Mouse (Mus musculus) embryonic facial prominence, embryonic 15.5 days (tissue): ENCODE results near the gene Slc35f6. TPM values are rescaled to one million over a fixed set of nuclear protein-coding genes. Genes with fewer than 3 reads are reported as not detected.

Source experiments
- ATAC-seq: fragments of 200-750 bp; cut with Nextera tagmentation; 2 replicates; pipeline ENCODE4 v1.8.0; 2017; ENCODE audit warnings: low read depth, moderate TSS enrichment; ENCODE audit not compliant: insufficient number of reproducible peaks, low FRiP score, low TSS enrichment
- H3K27ac ChIP-seq: fragments of 300-500 bp; sonication (generic); replicated peaks from 2 replicates; pipeline ENCODE4 v1.5.1; 2015; ENCODE audit warnings: mild to moderate bottlenecking, inconsistent platforms
- H3K27me3 ChIP-seq: fragments of 300-500 bp; sonication (generic); 2 replicates; pipeline ENCODE4 v1.6.1; 2015; ENCODE audit warnings: inconsistent platforms
- H3K36me3 ChIP-seq: fragments of 300-500 bp; sonication (generic); 2 replicates; pipeline ENCODE4 v1.6.1; 2015; ENCODE audit warnings: mild to moderate bottlenecking, inconsistent platforms
- H3K4me1 ChIP-seq: fragments of 300-500 bp; sonication (generic); 2 replicates; pipeline ENCODE4 v1.6.1; 2015; ENCODE audit warnings: inconsistent platforms
- H3K4me2 ChIP-seq: fragments of 300-500 bp; sonication (generic); replicated peaks from 2 replicates; pipeline ENCODE4 v1.6.1; 2015; ENCODE audit warnings: mild to moderate bottlenecking, inconsistent platforms
- H3K4me3 ChIP-seq: fragments of 300-500 bp; sonication (generic); replicated peaks from 2 replicates; pipeline ENCODE4 v1.5.1; 2015; ENCODE audit warnings: mild to moderate bottlenecking, inconsistent platforms
- H3K9ac ChIP-seq: fragments of 300-500 bp; sonication (generic); 2 replicates; pipeline ENCODE4 v1.6.1; 2015; ENCODE audit warnings: inconsistent platforms
- H3K9me3 ChIP-seq: fragments of 300-500 bp; sonication (generic); replicated peaks from 2 replicates; pipeline ENCODE4 v1.6.1; 2016; ENCODE audit warnings: inconsistent platforms
- WGBS: fragments of 180-500 bp; shearing (Covaris S2); methylation state at CpG from one replicate; pipeline ENCODE4 v1.1.7; 2015; 5-methylcytosine and 5-hydroxymethylcytosine counted together
- polyA plus RNA-seq: library from polyadenylated mRNA; unstranded; fragments of >200 nt; fragmentation: Nextera tagmentation; extraction: Ambion mirVana; gene quantifications from 2 replicates; pipeline ENCODE4 v1.2.1, GENCODE M21; 2015

Slc35f6 gene
- polyA plus RNA-seq, 1 experiment from 2014 or later, result 30.3 TPM

DNA sequence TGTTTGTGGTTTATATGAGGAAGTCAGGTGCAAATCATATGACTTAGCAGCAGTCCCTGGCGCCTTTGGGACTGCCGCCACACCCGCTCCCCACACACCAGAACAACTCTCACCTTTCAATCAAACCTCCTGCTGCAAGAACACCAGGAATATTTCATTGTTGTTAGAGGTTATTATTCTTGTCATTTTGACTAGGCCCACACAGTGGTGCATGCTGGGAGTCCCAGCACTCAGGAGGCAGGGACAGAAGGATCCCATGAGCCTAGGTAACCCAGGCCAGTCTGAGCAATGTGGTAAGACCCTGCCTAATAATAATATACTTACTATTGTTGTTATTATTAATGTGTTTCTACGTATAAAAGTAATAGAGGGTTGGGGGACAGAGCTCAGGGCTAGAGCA, 35.2 kb upstream of the Slc35f6 start:
- ATAC-seq, result no peak
- no peak overlapping the region for H3K4me3 ChIP-seq
- H3K27me3 ChIP-seq, result 0 out of 2 replicates have a peak, but pooled peaks cover 2% of the 10 kb centered on the region
- no peak overlapping the region for H3K4me2 ChIP-seq
- whole genome bisulfite sequencing, result 72% methylated on average over 4 of the region's 4 CpGs
- H3K27ac ChIP-seq, result no peak overlapping the region
- H3K9ac ChIP-seq, result no peak overlapping the region
- no peaks in the 10 kb centered on the region for H3K36me3 ChIP-seq
- peaks cover 7% of the 10 kb centered on the region for H3K4me1 ChIP-seq
- H3K9me3 ChIP-seq, result no peaks in the 10 kb centered on the region

GRCm38 (mm10) chr5:30613242-30613641, 34.5 kb upstream of the Slc35f6 start:
- 81% methylated on average over 8 of the region's 8 CpGs for WGBS
- 0 out of 2 replicates have a peak, but pooled peaks cover 2% of the 10 kb centered on the region for H3K27me3 ChIP-seq
- H3K36me3 ChIP-seq, result no peaks in the 10 kb centered on the region
- H3K4me1 ChIP-seq, result peaks cover 7% of the 10 kb centered on the region
- no peak for ATAC-seq
- H3K4me2 ChIP-seq, result no peak overlapping the region
- no peak overlapping the region for H3K4me3 ChIP-seq
- no peaks in the 10 kb centered on the region for H3K9me3 ChIP-seq
- H3K27ac ChIP-seq, result no peak overlapping the region
- no peak overlapping the region for H3K9ac ChIP-seq

DNA sequence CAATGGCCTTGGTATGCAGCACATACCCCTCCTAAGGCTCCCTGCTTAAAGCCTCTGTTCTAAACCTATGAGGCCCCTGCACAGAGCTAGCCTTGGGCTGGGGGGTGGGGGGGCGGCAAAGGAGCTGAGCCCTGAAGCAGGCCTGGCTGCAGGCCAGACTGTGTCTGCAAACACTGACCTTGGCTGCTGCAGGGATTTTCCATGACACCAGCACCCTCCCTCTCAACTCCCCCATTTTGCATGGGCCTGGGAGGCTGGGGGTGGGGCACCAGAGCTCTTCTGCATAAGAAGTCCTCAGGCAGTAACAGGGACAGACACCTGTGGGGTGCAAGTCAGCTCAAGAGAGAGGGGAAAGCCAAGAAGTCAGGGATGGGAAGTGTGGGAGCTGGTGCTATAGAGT, 33.5 kb upstream of the Slc35f6 start:
- WGBS, result 21% methylated on average over 1 of the region's 1 CpGs
- Histone ChIP-seq H3K4me3 (no peak overlapping the region), H3K4me1 (peaks cover 7% of the 10 kb centered on the region), H3K36me3 (no peaks in the 10 kb centered on the region), H3K9ac (no peak overlapping the region), H3K4me2 (no peak overlapping the region), H3K9me3 (no peaks in the 10 kb centered on the region), H3K27ac (no peak overlapping the region), H3K27me3 (0 out of 2 replicates have a peak, but pooled peaks cover 2% of the 10 kb centered on the region)
- 0 out of 2 replicates have a peak, but pooled peaks have one; percentile 22 for ATAC-seq

DNA sequence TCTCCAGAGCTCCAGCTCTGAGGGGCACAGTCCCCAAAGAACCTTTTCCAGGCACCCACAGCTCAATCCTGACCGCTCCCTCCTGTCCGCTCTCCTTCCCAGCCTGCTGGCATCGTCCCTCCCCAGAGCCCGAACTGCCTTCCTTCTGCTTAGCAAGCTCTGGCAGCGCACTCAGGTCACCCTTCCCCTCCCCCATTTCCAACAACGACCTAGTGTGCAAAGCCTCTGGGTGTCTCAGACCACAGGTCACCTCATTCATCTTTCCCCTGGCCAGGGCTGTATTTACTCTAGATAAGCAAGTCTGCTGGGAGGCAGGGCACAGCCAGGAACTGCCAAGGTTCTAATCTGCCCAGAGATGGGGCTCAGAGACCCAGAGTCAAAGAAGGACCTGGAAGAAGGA, 32.3 kb upstream of the Slc35f6 start:
- WGBS, result 45% methylated on average over 6 of the region's 6 CpGs
- no peaks in the 10 kb centered on the region for H3K36me3 ChIP-seq
- 0 out of 2 replicates have a peak, but pooled peaks cover 3% of the 10 kb centered on the region for H3K27me3 ChIP-seq
- no peak overlapping the region for H3K9ac ChIP-seq
- no peak for ATAC-seq
- H3K4me1 ChIP-seq, result peaks cover 7% of the 10 kb centered on the region
- H3K4me3 ChIP-seq, result no peak overlapping the region
- no peak overlapping the region for H3K27ac ChIP-seq
- no peaks in the 10 kb centered on the region for H3K9me3 ChIP-seq
- no peak overlapping the region for H3K4me2 ChIP-seq

GRCm38 (mm10) chr5:30615819-30616218, 31.9 kb upstream of the Slc35f6 start:
- Histone ChIP-seq H3K4me3 (no peak overlapping the region), H3K36me3 (no peaks in the 10 kb centered on the region), H3K27me3 (0 out of 2 replicates have a peak, but pooled peaks cover 6% of the 10 kb centered on the region), H3K4me2 (no peak overlapping the region), H3K9me3 (no peaks in the 10 kb centered on the region), H3K27ac (no peak overlapping the region), H3K4me1 (peaks cover 7% of the 10 kb centered on the region), H3K9ac (no peak overlapping the region)
- ATAC-seq, result no peak
- 71% methylated on average over 4 of the region's 4 CpGs for WGBS

DNA sequence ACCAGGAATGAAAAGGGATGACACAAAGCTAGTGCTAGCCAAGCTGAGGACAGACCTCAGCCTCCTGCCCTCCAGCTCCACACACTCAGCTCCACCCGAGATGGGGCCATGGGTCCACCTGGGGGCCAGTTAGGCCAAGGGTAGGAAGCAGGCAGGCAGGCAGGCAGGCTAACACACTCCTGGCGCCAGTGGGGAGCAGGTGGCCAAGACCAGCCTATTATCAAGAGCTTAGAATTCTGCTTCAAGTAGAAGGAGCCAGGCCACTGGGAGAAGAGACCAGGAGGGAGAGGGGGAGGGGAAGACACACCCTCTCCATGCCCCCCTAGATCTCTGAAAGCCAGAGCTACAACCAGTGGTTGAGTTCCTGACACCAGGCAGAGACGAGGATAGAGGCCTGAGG, 31.1 kb upstream of the Slc35f6 start:
- no peak for ATAC-seq
- H3K27me3 ChIP-seq, result peaks cover 13% of the 10 kb centered on the region
- no peaks in the 10 kb centered on the region for H3K9me3 ChIP-seq
- peaks cover 8% of the 10 kb centered on the region for H3K4me1 ChIP-seq
- H3K4me3 ChIP-seq, result no peak overlapping the region
- H3K9ac ChIP-seq, result no peak overlapping the region
- 23% methylated on average over 3 of the region's 3 CpGs for WGBS
- H3K4me2 ChIP-seq, result no peak overlapping the region
- no peak overlapping the region for H3K27ac ChIP-seq
- H3K36me3 ChIP-seq, result no peaks in the 10 kb centered on the region

GRCm38 (mm10) chr5:30617357-30617756, 30.4 kb upstream of the Slc35f6 start:
- no peaks in the 10 kb centered on the region for H3K9me3 ChIP-seq
- WGBS, result 23% methylated on average over 3 of the region's 3 CpGs
- H3K27me3 ChIP-seq, result peaks cover 20% of the 10 kb centered on the region
- no peak overlapping the region for H3K4me3 ChIP-seq
- H3K4me2 ChIP-seq, result no peak overlapping the region
- no peak overlapping the region for H3K27ac ChIP-seq
- no peak overlapping the region for H3K9ac ChIP-seq
- ATAC-seq, result no peak
- peaks cover 15% of the 10 kb centered on the region for H3K4me1 ChIP-seq
- H3K36me3 ChIP-seq, result no peaks in the 10 kb centered on the region

DNA sequence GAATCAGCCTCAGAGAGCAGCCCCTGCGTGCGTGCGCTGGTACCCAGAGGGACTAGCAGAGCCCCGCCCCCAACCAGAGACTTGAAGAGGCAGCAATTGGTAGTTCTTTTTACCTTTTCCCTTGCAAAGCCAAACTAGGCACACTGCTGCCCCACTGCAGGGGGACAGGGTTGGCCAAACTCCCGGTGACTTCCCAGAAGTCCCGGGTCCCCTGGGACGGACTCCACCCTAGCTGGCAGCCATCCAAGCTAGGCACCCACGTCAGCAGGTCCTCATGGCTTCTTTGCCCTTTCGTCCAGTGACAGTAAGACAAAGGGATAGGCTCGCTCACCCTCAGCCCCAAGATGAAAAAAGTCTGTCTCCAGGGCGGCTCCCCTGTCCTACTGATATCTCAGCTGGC, 29.9 kb upstream of the Slc35f6 start:
- Histone ChIP-seq H3K9ac (no peak overlapping the region), H3K4me2 (no peak overlapping the region), H3K4me1 (peaks cover 20% of the 10 kb centered on the region), H3K27ac (no peak overlapping the region), H3K4me3 (no peak overlapping the region), H3K9me3 (no peaks in the 10 kb centered on the region), H3K27me3 (peaks cover 25% of the 10 kb centered on the region), H3K36me3 (no peaks in the 10 kb centered on the region)
- 34% methylated on average over 11 of the region's 11 CpGs for WGBS
- ATAC-seq, result no peak

DNA sequence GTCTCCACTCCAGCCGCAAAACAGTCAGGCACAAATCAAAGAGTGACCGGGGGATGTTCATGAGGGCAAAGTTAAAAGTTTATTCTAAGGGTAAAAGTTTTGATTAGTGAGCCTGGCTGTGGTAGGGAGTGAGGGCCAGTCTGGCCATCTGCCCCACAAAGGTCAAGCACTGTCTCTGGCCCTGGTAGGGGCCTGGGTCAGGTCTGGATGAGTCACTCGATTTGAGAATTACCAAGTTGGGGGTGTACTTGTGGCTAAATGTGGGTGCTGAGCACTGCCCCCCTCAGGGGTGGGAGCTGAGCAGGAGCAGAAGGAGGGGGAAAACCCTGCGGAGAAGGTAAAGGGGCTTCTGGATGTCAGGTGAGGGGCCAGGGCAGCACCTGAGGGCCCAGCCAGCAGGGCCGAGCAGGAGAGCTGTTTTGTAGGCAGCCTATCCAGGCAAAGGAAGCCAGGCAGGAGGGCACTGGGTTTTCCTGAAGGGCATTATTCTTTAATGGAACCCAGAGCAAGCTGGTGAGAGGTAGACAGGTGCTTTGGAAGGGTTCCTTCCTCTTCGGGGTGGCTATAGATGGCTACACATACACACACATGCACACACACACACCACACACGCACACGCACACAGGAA, 29.2 kb upstream of the Slc35f6 start:
- 73% methylated on average over 8 of the region's 8 CpGs for WGBS
- ATAC-seq, result no peak
- Histone ChIP-seq H3K36me3 (no peaks in the 10 kb centered on the region), H3K27ac (no peak overlapping the region), H3K9ac (no peak overlapping the region), H3K4me3 (no peak overlapping the region), H3K9me3 (no peaks in the 10 kb centered on the region), H3K4me2 (no peak overlapping the region), H3K27me3 (peaks cover 26% of the 10 kb centered on the region), H3K4me1 (peaks cover 23% of the 10 kb centered on the region)

DNA sequence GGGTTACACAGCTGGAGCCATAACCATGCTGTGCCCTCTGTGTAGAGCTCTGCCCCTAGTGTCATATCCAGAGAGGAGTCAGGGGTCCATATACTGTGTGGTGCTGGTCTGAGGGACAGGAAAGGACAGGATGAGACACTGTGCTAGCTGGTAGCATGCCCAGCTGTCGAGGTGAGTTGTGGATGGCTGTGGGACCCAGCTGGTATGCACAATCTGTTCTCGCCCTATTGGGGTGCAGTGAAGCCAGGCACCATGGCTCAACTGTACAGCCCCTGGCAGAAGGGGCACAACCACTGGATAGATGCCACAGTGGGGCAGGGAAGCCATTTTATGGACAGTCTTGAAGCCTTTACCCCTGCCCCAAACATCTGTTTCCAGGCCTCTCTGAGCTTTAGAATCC, 28.5 kb upstream of the Slc35f6 start:
- Histone ChIP-seq H3K27me3 (peaks cover 26% of the 10 kb centered on the region), H3K9ac (no peak overlapping the region), H3K4me3 (no peak overlapping the region), H3K9me3 (no peaks in the 10 kb centered on the region), H3K4me1 (peaks cover 21% of the 10 kb centered on the region), H3K27ac (no peak overlapping the region), H3K36me3 (no peaks in the 10 kb centered on the region), H3K4me2 (no peak overlapping the region)
- no peak for ATAC-seq
- 73% methylated on average over 2 of the region's 2 CpGs for WGBS

GRCm38 (mm10) chr5:30620567-30620966, 27.2 kb upstream of the Slc35f6 start:
- no peaks in the 10 kb centered on the region for H3K36me3 ChIP-seq
- H3K4me1 ChIP-seq, result peaks cover 16% of the 10 kb centered on the region
- H3K9ac ChIP-seq, result no peak overlapping the region
- peaks cover 28% of the 10 kb centered on the region for H3K27me3 ChIP-seq
- H3K4me2 ChIP-seq, result no peak overlapping the region
- no peak for ATAC-seq
- 96% methylated on average over 20 of the region's 20 CpGs for WGBS
- no peaks in the 10 kb centered on the region for H3K9me3 ChIP-seq
- no peak overlapping the region for H3K27ac ChIP-seq
- H3K4me3 ChIP-seq, result no peak overlapping the region

DNA sequence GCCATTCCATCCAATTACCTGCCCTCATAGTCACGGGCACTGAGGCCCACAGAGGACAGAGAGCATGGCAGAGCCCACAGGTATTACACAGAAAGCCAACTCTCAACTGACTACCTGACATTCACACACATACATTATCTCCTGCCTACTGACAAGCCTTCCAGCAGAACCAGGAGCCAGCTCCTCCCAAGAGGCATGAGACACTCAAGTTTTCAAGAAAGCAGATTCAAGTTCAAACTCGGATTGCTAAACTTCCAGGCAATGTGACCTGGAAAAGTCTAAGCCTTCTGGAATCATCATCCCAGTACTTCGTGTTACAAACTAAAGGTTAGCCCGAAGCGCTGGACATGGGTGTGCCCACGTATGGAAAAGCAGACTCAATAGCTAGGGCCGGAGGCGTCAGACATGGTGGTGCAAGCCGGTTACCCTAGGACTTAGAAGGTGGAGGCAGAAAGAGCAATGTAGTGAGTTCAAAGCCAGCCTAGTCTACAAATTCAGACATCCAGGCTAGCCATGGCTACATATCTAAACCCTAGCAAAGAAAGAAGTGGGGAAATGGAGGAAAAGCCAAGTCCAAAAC, 26.4 kb upstream of the Slc35f6 start:
- H3K9me3 ChIP-seq, result no peaks in the 10 kb centered on the region
- ATAC-seq, result no peak
- H3K9ac ChIP-seq, result no peak overlapping the region
- H3K27ac ChIP-seq, result no peak overlapping the region
- 88% methylated on average over 9 of the region's 9 CpGs for WGBS
- 0 out of 2 replicates have a peak overlapping the region, but pooled peaks have one; percentile 49 for H3K4me3 ChIP-seq
- peaks cover 25% of the 10 kb centered on the region for H3K27me3 ChIP-seq
- no peaks in the 10 kb centered on the region for H3K36me3 ChIP-seq
- no peak overlapping the region; the same call in 1 of the 2 replicates for H3K4me2 ChIP-seq
- H3K4me1 ChIP-seq, result peaks cover 16% of the 10 kb centered on the region
